Mouse (Mus musculus): ENCODE data around the gene Cwh43. TPM values are rescaled to one million over a fixed set of nuclear protein-coding genes. Genes with fewer than 3 reads are reported as not detected.

Cwh43 gene
- total RNA-seq, 2 experiments from 2014 or later: not detected

Other genes starting within 250 kb of the Cwh43 start
- gene Fryl, start 149.5 kb upstream of the Cwh43 start, total RNA-seq (2015; ENCODE audit: low replicate concordance): 635 and 792 TPM in 2 replicates
- gene Fryl, start 149.5 kb upstream of the Cwh43 start, total RNA-seq (2017; ENCODE audit: low replicate concordance): 1,411 and 1,492 TPM in 2 replicates
- 69.2 and 94.7 TPM in 2 replicates for gene Ociad1, start 113.3 kb upstream of the Cwh43 start, total RNA-seq (2015; ENCODE audit: low replicate concordance)
- gene Ociad1, start 113.3 kb upstream of the Cwh43 start, total RNA-seq (2017; ENCODE audit: low replicate concordance): 103 and 137 TPM in 2 replicates
- not detected in 2 replicates for gene Ociad2, start 65.0 kb upstream of the Cwh43 start, total RNA-seq (2015; ENCODE audit: low replicate concordance)
- not detected in 2 replicates for gene Ociad2, start 65.0 kb upstream of the Cwh43 start, total RNA-seq (2017; ENCODE audit: low replicate concordance)
- 0.21 and 1.3 TPM in 2 replicates for gene Dcun1d4, start 74.9 kb downstream of the Cwh43 start, total RNA-seq (2015; ENCODE audit: low replicate concordance)
- gene Dcun1d4, start 74.9 kb downstream of the Cwh43 start, total RNA-seq (2017; ENCODE audit: low replicate concordance): 0.70 and 7.4 TPM in 2 replicates
- gene Lrrc66, start 226.5 kb downstream of the Cwh43 start, total RNA-seq (2015; ENCODE audit: low replicate concordance): not detected in 2 replicates
- gene Lrrc66, start 226.5 kb downstream of the Cwh43 start, total RNA-seq (2017; ENCODE audit: low replicate concordance): 0.43 TPM in 1 of 2 replicates, not detected in the other
- 0.19 and 0.42 TPM in 2 replicates for gene Sgcb, start 241.7 kb downstream of the Cwh43 start, total RNA-seq (2015; ENCODE audit: low replicate concordance)
- 0.17 and 0.28 TPM in 2 replicates for gene Sgcb, start 241.7 kb downstream of the Cwh43 start, total RNA-seq (2017; ENCODE audit: low replicate concordance)
- not detected in 2 replicates for gene Spata18, start 245.3 kb downstream of the Cwh43 start, total RNA-seq (2015; ENCODE audit: low replicate concordance)
- not detected in 2 replicates for gene Spata18, start 245.3 kb downstream of the Cwh43 start, total RNA-seq (2017; ENCODE audit: low replicate concordance)

Data from erythroblast, adult 5-6 weeks (primary cell).